Mouse (Mus musculus) left cerebral cortex, adult 18-20 months (tissue): ENCODE results near the gene Ndufa5. TPM values are rescaled to one million over a fixed set of nuclear protein-coding genes. Genes with fewer than 3 reads are reported as not detected.

Experiments
- DNase-seq, 2 experiments: peaks; one replicate each; pipeline ENCODE4 v3.0.0; 2021 to 2022; ENCODE audit warnings: low spot score in 2 of 2, mixed read lengths in 1 of 2
- total RNA-seq, 2 experiments: library from RNA; stranded (reverse); gene quantifications; 2 replicates each; pipeline ENCODE4 v1.2.3; 2021

The Ndufa5 gene
- total RNA-seq, 2 experiments from 2014 or later: 262 to 301 TPM

GRCm38 (mm10) chr6:24530166-24530565 is 2.4 kb upstream of the Ndufa5 start:
- peak in 1 of 2 experiments; percentile 53 for DNase-seq

GRCm38 (mm10) chr6:24528064-24528243 is 141 bp upstream of the Ndufa5 start, which contains the start of gene Asb15:
Gene Asb15 (plus strand): TSS chr6:24528144.
- no peak for DNase-seq

GRCm38 (mm10) chr6:24525705-24526104 is 2.1 kb downstream of the Ndufa5 start:
- DNase-seq: no peak

DNA sequence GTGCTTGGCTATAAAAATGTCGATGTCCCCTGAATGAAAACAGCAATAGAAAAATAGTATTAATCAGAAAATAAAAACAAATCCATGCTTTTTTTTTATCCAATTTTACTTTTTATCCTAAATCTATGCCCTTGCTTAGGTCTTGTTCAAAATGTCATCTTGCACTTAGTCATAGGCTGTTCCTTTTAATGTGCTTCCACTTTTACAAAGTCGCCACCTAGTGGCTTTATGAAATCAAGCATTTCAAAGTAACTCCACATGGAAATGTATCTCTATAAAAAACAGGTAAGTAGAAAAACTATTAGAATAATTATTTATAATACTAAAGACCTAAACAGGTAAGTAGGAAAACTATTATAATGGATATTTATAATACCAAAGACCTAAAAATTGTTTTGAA is 11.6 kb downstream of the Ndufa5 start:
- DNase-seq: no peak

DNA sequence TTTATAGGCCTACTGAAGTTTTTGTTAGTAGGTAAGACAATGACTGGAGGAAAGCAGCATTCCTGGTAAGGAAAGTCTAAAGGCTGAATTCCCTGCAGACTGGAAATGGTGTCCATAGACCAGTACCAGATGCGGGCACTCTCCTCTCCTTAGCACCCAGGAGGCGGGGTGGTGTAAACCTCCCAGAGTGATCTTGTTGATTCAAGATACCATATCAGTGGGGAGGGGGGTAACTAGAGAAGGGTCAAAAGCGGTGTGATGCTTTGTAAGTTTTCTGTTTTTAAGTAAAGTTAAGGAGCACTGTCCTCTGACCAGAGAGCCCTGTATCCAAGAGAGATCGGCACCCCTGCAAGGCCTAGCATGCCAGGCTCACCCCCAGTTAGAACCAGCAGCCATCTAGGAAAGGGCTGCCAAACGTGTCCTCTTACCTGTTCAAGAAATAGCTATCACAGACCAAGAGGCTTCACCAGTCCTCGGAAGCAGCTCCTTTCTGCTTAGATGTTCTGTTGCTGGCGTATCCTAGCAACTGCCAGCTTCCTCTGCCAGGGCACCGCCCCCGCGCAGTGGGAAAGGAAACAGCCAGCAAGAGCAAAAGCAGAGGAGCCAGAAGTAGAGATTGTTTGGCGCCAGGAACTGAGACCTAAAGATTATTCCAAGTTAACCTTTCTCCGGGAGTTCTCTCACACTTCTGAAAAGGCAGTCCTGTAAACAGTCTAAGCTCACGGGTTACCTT is 13.1 kb downstream of the Ndufa5 start, which contains the start of gene Iqub:
Gene Iqub, minus strand, starts transcription at position 516 of the 733 bp plus-strand sequence.
- peak; percentile 85 to 92 for DNase-seq

GRCm38 (mm10) chr6:24504141-24504540 is 23.7 kb downstream of the Ndufa5 start:
- no peak for DNase-seq

- no peak for DNase-seq
Measured at GRCm38 (mm10) chr6:24490341-24490740, 37.5 kb downstream of the Ndufa5 start.

DNA sequence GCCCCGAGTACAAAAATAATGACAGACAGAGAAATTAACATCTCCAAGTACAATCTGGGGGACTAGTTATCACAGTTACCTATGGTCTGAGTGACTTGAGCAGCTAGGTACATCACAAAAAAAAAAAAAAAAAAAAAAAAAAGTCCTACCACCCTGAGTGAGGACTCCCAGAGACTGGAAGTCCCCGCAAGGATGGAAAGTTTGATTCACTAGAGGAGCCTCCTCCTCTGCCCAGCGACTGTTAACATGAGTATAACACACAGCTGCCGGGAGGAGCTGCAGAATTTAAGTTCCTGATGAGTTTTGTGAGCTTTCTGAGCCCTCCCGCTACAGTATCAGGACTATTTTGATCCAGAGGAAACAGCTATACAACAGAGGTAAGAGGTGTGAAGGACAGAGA is 41.3 kb downstream of the Ndufa5 start:
- no peak for DNase-seq

DNA sequence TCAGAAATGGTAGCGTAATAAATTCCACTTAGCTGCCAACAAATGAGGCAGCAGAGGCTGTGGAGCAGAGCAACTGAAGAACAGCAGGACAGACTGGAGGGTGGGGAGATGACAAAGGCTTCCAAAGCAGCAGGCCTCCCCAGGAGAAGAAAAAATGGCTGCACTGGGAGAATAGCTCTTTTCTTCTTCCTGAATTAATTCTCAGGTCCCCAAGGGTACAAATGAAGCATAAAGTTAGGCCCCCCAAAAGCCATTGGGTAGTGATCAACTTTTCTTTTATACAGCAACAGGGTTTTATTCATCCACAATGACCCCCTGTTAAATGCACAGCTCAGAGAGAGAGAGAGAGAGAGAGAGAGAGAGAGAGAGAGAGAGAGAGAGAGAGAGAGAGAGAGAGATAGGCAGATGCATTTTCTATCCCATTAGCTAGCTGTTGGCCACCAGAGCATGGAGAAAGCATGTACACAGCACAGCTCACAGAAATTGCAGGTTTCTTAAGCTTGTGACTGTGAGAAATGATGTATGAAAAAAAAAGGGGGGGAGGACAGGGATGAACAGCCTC is 57.2 kb downstream of the Ndufa5 start:
- peak; percentile 5 to 20 for DNase-seq

DNA sequence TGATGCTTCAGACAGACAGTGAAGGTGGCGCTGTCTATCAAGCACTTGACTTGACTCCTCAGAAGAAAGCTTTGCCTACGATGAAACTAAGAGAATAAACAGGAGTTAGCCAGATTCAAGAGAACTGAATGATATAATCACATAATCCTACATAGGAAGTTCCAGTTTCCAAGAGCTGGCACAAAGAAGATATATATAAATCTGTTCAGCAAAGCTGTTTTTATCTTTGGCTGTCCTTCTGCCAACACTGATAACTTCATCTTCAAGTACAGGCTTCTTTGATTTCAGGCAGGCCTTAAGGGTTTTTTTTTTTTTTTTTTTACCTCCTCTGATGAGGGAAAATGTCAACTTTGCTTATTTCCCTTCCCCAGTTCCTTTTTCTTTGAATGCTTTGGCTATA is 57.7 kb downstream of the Ndufa5 start:
- no peak for DNase-seq

Other genes with a start within 250 kb of the Ndufa5 start
- 1 to 10 TPM; 1.5 to 2.7 TPM for gene Iqub, start 12.9 kb downstream of the Ndufa5 start, total RNA-seq
- not detected for gene Asb15, start 131 bp upstream of the Ndufa5 start, total RNA-seq
- gene Lmod2, start 69.7 kb upstream of the Ndufa5 start, total RNA-seq: not detected
- 100 to 1,000 TPM; 114 to 122 TPM for gene Wasl, start 137.0 kb upstream of the Ndufa5 start, total RNA-seq
- gene Hyal6, start 205.2 kb upstream of the Ndufa5 start, total RNA-seq: not detected
- not detected for gene Hyal4, start 220.3 kb upstream of the Ndufa5 start, total RNA-seq